Mouse (Mus musculus) erythroblast, embryonic 14.5 days (primary cell): ENCODE data around the gene Itga10.
"Not testable (repeated sequence)": the region's sequence is repeated elsewhere in the genome, so short reads cannot be mapped to it uniquely, and the experiment has no call there.

Experiments used
- GATA1 ChIP-seq: IDR thresholded peaks from 2 replicates; pipeline ENCODE4 v1.6.1; 2012; ENCODE audit warnings: low read length, inconsistent platforms, mixed read lengths
- TAL1 ChIP-seq: IDR thresholded peaks from 3 replicates; pipeline ENCODE4 v1.6.1; 2012; ENCODE audit warnings: low read length, inconsistent platforms, mixed read lengths

GRCm38 (mm10) chr3:96686057-96686456 lies 40.7 kb downstream of the Itga10 start:
- TF ChIP-seq GATA1, TAL1: not testable (repeated sequence)
